Mouse (Mus musculus) neural tube, embryonic 15.5 days (tissue): ENCODE results near the gene Med16. TPM values are rescaled to one million over a fixed set of nuclear protein-coding genes. Genes with fewer than 3 reads are reported as not detected.

ENCODE experiments used
- ATAC-seq: fragments of 200-750 bp; cut with Nextera tagmentation; 2 replicates; pipeline ENCODE4 v1.8.0; 2017; ENCODE audit warnings: mild to moderate bottlenecking, moderate TSS enrichment, moderate library complexity; ENCODE audit not compliant: low FRiP score
- H3K27ac ChIP-seq: fragments of 300-500 bp; sonication (generic); replicated peaks from 2 replicates; pipeline ENCODE4 v1.5.1; 2015; ENCODE audit warnings: mild to moderate bottlenecking, inconsistent platforms
- H3K27me3 ChIP-seq: fragments of 300-500 bp; sonication (generic); replicated peaks from 2 replicates; pipeline ENCODE4 v1.6.1; 2015; ENCODE audit warnings: inconsistent platforms
- H3K36me3 ChIP-seq: fragments of 300-500 bp; sonication (generic); 2 replicates; pipeline ENCODE4 v1.6.1; 2015; ENCODE audit warnings: inconsistent platforms
- H3K4me1 ChIP-seq: fragments of 300-500 bp; sonication (generic); 2 replicates; pipeline ENCODE4 v1.6.1; 2015; ENCODE audit warnings: inconsistent platforms
- H3K4me2 ChIP-seq: fragments of 300-500 bp; sonication (generic); 2 replicates; pipeline ENCODE4 v1.6.1; 2015; ENCODE audit warnings: inconsistent platforms, mild to moderate bottlenecking, moderate library complexity
- H3K4me3 ChIP-seq: fragments of 300-500 bp; sonication (generic); replicated peaks from 2 replicates; pipeline ENCODE4 v1.5.1; 2015; ENCODE audit warnings: mild to moderate bottlenecking, inconsistent platforms
- H3K9ac ChIP-seq: fragments of 300-500 bp; sonication (generic); replicated peaks from 2 replicates; pipeline ENCODE4 v1.6.1; 2015; ENCODE audit warnings: mild to moderate bottlenecking, inconsistent platforms
- H3K9me3 ChIP-seq: fragments of 300-500 bp; sonication (generic); replicated peaks from 2 replicates; pipeline ENCODE4 v1.6.1; 2016; ENCODE audit warnings: inconsistent platforms
- WGBS: fragments of 180-500 bp; shearing (Covaris S2); methylation state at CpG from one replicate; pipeline ENCODE4 v1.1.7; 2015; ENCODE audit warnings: mixed read lengths; 5-methylcytosine and 5-hydroxymethylcytosine counted together
- polyA plus RNA-seq: library from polyadenylated mRNA; unstranded; fragments of >200 nt; fragmentation: Nextera tagmentation; extraction: Ambion mirVana; gene quantifications from 2 replicates; pipeline ENCODE4 v1.2.1, GENCODE M21; 2015

Gene Med16
- polyA plus RNA-seq, 1 experiment from 2014 or later = 44.9 TPM

DNA sequence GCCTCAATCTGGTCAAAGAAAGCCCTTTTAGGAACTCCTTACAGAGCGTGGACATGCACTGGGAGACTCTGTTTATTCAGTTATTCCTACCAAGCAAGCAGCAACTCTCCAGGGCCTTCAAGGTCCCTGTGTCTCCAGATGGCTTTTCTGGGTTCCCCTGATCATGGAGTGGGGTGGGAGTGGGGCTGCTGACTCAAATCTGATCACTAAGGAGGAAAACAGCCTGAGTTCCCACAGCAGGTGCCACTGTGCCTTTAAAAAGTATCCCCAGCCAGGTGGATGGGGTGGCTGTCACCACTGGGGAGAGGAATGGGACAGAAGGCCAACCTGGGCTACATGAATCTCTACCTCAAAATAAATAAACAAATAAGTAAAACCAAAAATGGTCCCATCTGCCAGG lies 34.3 kb upstream of the Med16 start:
- no peak for ATAC-seq
- WGBS = 96% methylated on average over 1 of the region's 1 CpGs
- H3K27me3 ChIP-seq = no peaks in the 10 kb centered on the region
- no peak overlapping the region for H3K4me2 ChIP-seq
- peaks cover 46% of the 10 kb centered on the region for H3K4me1 ChIP-seq
- no peaks in the 10 kb centered on the region for H3K9me3 ChIP-seq
- H3K4me3 ChIP-seq = no peak overlapping the region
- no peak overlapping the region for H3K9ac ChIP-seq
- no peak overlapping the region for H3K27ac ChIP-seq
- H3K36me3 ChIP-seq = peaks cover 6% of the 10 kb centered on the region; the same call in 1 of the 2 replicates

- H3K27me3 ChIP-seq = no peaks in the 10 kb centered on the region
- no peak overlapping the region for H3K4me3 ChIP-seq
- H3K4me2 ChIP-seq = no peak overlapping the region
- ATAC-seq = no peak
- H3K9me3 ChIP-seq = no peaks in the 10 kb centered on the region
- H3K9ac ChIP-seq = no peak overlapping the region
- no peak overlapping the region for H3K27ac ChIP-seq
- peaks cover 50% of the 10 kb centered on the region for H3K4me1 ChIP-seq
- peaks cover 6% of the 10 kb centered on the region; the same call in 1 of the 2 replicates for H3K36me3 ChIP-seq
- WGBS = 63% methylated on average over 7 of the region's 7 CpGs
Measured at GRCm38 (mm10) chr10:79940749-79941148, 32.0 kb upstream of the Med16 start.

DNA sequence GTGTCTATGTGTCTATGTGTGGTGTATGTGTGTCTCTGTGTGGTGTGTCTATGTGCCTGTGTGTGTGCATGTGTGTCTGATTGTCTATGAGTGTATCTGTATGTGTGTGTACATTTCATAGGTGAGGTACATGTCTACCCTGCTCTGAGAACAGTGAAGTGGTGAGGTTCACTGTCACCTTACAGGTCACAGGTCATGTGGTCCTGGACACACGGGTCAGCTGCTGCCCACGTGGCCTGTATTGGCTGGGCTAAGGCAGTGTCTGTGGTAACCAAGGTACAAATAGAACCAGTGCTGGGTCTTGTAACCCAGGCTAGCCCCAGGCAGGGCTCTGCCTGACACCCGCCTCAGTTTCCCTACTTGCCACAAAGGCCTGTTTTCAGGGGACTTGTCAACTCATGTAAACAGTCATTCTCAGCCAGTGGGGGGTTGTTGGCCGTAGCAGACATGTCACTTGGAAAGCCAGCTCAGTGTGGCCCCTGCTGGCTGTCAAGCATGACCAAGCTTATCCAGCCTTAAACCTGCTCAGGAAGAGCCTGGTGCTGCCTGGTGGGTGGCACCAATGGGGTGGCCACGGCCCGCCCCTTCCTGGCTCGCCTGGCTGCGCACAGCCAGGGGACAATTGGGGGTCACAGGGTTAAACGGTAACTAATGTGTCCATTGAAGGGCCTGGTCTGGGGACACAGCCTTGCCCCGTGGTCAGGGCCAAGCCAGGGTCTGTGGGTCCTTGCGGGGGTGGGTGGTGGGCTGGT lies 29.2 kb upstream of the Med16 start:
- 36% methylated on average over 11 of the region's 11 CpGs for WGBS
- Histone ChIP-seq H3K9ac (no peak overlapping the region), H3K4me1 (peaks cover 48% of the 10 kb centered on the region), H3K4me3 (no peak overlapping the region), H3K9me3 (no peaks in the 10 kb centered on the region), H3K36me3 (peaks cover 6% of the 10 kb centered on the region; the same call in 1 of the 2 replicates), H3K4me2 (no peak overlapping the region), H3K27me3 (no peaks in the 10 kb centered on the region), H3K27ac (no peak overlapping the region)
- ATAC-seq = no peak

DNA sequence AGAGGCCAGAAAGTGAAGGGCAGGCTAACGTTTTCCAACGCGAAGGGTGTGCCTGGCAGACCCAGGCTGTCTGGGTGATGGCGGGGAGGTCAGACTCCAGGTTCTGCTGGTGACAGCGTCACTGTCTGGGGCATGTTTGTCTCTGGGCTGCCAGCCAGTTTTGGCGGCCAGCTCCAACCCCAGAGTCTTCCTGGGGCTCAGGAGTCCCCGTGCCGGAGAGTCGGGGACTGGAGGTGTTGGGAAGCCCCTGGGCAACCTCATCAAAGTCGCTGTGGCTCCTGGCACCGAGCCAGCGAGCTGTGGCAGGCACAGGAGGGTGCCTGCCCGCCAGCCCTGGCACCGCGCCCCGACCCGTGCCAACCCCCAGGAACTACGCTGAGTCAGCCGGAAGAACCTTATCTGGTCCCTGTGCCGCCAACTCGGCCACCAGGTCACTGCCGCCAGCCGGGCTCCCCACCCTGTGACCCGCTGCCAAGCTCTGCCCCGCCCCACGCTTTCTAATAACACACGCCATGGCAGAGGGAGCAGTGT lies 28.3 kb upstream of the Med16 start:
- WGBS = 43% methylated on average over 27 of the region's 27 CpGs

GRCm38 (mm10) chr10:79936284-79936910 lies 27.7 kb upstream of the Med16 start:
- WGBS = 68% methylated on average over 10 of the region's 10 CpGs
- peak overlapping the region; percentile 25 for H3K4me2 ChIP-seq
- H3K4me1 ChIP-seq = peaks cover 60% of the 10 kb centered on the region
- no peak overlapping the region for H3K4me3 ChIP-seq
- H3K27me3 ChIP-seq = no peaks in the 10 kb centered on the region
- no peaks in the 10 kb centered on the region for H3K9me3 ChIP-seq
- H3K27ac ChIP-seq = 0 out of 2 replicates have a peak overlapping the region, but pooled peaks have one; percentile 25
- H3K9ac ChIP-seq = 0 out of 2 replicates have a peak overlapping the region, but pooled peaks have one; percentile 2
- no peak for ATAC-seq
- H3K36me3 ChIP-seq = peaks cover 13% of the 10 kb centered on the region

More for the DNA sequence above, 28.3 kb upstream of the Med16 start:
- H3K4me2 ChIP-seq = peak overlapping the region; percentile 25
- H3K27me3 ChIP-seq = no peaks in the 10 kb centered on the region
- H3K9me3 ChIP-seq = no peaks in the 10 kb centered on the region
- peaks cover 58% of the 10 kb centered on the region for H3K4me1 ChIP-seq
- no peak for ATAC-seq
- H3K9ac ChIP-seq = 0 out of 2 replicates have a peak overlapping the region, but pooled peaks have one; percentile 2
- H3K36me3 ChIP-seq = peaks cover 9% of the 10 kb centered on the region
- H3K27ac ChIP-seq = 0 out of 2 replicates have a peak overlapping the region, but pooled peaks have one; percentile 25
- H3K4me3 ChIP-seq = no peak overlapping the region

DNA sequence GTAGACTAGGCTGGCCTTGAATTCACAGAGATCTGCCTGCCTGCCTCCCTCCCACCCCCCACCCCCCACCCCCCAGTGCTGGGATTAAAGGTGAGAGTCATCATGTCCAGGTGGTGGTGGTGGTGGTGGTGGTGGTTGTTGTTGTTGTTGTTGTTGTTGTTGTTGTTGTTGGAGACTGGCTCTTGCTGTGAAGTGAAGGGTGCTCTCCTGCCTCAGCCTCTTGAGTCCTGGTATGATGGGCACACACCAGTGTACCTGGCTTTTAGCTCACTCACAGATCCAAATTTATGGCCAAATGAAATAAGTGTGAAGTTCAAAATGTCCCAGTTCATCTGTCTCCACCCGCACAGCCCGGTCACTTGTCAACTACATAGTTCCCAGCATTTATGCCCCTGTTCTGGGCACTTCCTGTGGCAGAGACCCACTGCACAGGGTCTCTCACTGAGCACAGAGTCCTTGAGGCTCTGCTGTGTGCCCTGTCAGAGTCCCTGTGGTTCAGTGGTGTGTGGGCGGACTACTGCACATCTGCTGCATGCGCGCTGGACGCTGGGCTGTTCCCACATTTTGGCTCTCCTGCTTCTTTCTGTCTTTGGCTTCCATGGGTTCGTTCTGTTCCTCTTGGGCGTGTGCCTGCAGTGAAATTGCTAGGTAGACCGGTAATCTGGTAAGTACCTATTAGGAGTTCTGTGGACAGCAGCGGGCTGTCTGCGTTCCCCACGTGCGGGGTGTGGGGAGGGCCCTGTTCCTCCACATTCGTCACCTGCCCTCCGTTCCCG lies 26.3 kb upstream of the Med16 start:
- H3K4me2 ChIP-seq = no peak overlapping the region
- H3K9me3 ChIP-seq = no peaks in the 10 kb centered on the region
- no peak for ATAC-seq
- H3K27me3 ChIP-seq = no peaks in the 10 kb centered on the region
- peak overlapping the region; percentile 63; the same call in 1 of the 2 replicates for H3K27ac ChIP-seq
- no peak overlapping the region for H3K9ac ChIP-seq
- WGBS = 90% methylated on average over 16 of the region's 16 CpGs
- H3K4me1 ChIP-seq = peaks cover 64% of the 10 kb centered on the region
- no peak overlapping the region for H3K4me3 ChIP-seq
- peaks cover 13% of the 10 kb centered on the region for H3K36me3 ChIP-seq

DNA sequence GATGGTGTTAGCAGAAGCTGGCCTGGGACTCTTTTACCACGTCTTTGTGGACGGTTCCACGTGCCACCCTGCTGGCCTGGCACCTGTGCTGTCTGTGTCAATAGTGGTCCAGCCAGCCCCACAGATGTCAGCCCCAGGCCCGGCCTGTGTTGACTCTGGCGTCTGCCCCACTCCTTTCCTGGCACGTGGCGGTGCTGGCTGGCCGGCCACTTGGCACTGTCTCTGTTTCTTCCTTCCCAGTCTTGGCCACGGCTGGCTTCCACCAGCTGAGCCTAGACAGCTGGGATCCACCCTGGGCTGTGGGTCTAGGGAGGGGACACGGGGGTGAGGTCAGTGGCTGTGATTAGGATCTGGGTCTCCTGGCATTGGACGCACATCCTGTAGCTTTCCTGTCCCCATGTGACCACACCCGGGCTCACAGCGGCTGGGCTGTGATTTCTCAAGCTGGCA lies 25.6 kb upstream of the Med16 start:
- Histone ChIP-seq H3K4me3 (no peak overlapping the region), H3K36me3 (peaks cover 10% of the 10 kb centered on the region), H3K27ac (peak overlapping the region; percentile 63), H3K4me2 (no peak overlapping the region), H3K9me3 (no peaks in the 10 kb centered on the region), H3K4me1 (peaks cover 71% of the 10 kb centered on the region), H3K27me3 (no peaks in the 10 kb centered on the region), H3K9ac (no peak overlapping the region)
- peak; percentile 32; the same call in 1 of the 2 replicates for ATAC-seq
- 46% methylated on average over 13 of the region's 13 CpGs for WGBS

GRCm38 (mm10) chr10:79933861-79934260 lies 25.1 kb upstream of the Med16 start:
- Histone ChIP-seq H3K4me3 (no peak overlapping the region), H3K9ac (no peak overlapping the region), H3K9me3 (no peaks in the 10 kb centered on the region), H3K27me3 (no peaks in the 10 kb centered on the region), H3K36me3 (peaks cover 9% of the 10 kb centered on the region), H3K4me1 (peaks cover 75% of the 10 kb centered on the region), H3K4me2 (no peak overlapping the region), H3K27ac (peak overlapping the region; percentile 63)
- WGBS = 32% methylated on average over 6 of the region's 6 CpGs
- no peak for ATAC-seq

GRCm38 (mm10) chr10:79933145-79933679 lies 24.5 kb upstream of the Med16 start:
- Histone ChIP-seq H3K27ac (peak overlapping the region; percentile 63; the same call in 1 of the 2 replicates), H3K9ac (no peak overlapping the region), H3K27me3 (no peaks in the 10 kb centered on the region), H3K36me3 (peaks cover 9% of the 10 kb centered on the region), H3K4me1 (peaks cover 77% of the 10 kb centered on the region), H3K4me2 (0 out of 2 replicates have a peak overlapping the region, but pooled peaks have one; percentile 5), H3K4me3 (no peak overlapping the region), H3K9me3 (no peaks in the 10 kb centered on the region)
- 71% methylated on average over 9 of the region's 9 CpGs for WGBS
- no peak for ATAC-seq

GRCm38 (mm10) chr10:79932736-79933135 lies 24.0 kb upstream of the Med16 start:
- Histone ChIP-seq H3K4me1 (peaks cover 76% of the 10 kb centered on the region), H3K27ac (peak overlapping the region; percentile 63)

DNA sequence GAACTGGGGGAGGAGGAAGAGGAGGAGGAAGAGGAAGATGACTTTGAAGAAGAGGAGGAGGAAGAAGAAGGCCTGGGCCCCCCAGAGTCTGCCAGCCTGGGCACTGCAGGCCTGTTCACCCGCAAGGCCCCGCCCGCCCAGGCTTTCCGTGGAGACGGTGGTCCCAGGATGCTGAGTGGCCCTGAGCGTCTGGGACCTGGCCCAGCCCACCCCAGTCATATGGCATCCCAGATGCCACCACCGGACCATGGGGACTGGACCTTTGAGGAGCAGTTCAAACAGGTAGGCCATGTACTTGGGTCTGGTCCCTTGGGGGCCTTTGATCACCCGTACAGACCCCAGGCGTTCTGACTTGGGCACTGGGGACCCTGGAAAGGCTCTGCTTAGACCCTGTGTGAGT lies 23.1 kb upstream of the Med16 start:
- H3K27ac ChIP-seq = no peak overlapping the region
- H3K4me1 ChIP-seq = peaks cover 69% of the 10 kb centered on the region
- H3K4me2 ChIP-seq = no peak overlapping the region
- WGBS = 88% methylated on average over 9 of the region's 9 CpGs
- H3K9me3 ChIP-seq = no peaks in the 10 kb centered on the region
- H3K27me3 ChIP-seq = no peaks in the 10 kb centered on the region
- peaks cover 9% of the 10 kb centered on the region for H3K36me3 ChIP-seq
- H3K4me3 ChIP-seq = no peak overlapping the region
- H3K9ac ChIP-seq = no peak overlapping the region
- no peak for ATAC-seq

More at GRCm38 (mm10) chr10:79932736-79933135, 24.0 kb upstream of the Med16 start:
- Histone ChIP-seq H3K4me3 (no peak overlapping the region), H3K9ac (no peak overlapping the region; the same call in 1 of the 2 replicates), H3K4me2 (peak overlapping the region; percentile 5; the same call in 1 of the 2 replicates), H3K27me3 (no peaks in the 10 kb centered on the region), H3K9me3 (no peaks in the 10 kb centered on the region), H3K36me3 (peaks cover 9% of the 10 kb centered on the region)
- no peak for ATAC-seq
- WGBS = 14% methylated on average over 8 of the region's 8 CpGs
